Mouse (Mus musculus) A20 (cell line): ENCODE results near the gene Rnf208.

Experiments used
- DNase-seq: peaks from one replicate; pipeline ENCODE4 v3.0.0-alpha.2; 2011; ENCODE audit warnings: low read depth, low spot score

The Rnf208 gene

GRCm38 (mm10) chr2:25278928-25279882, 37.1 kb downstream of the Rnf208 start:
- peak; percentile 84 for DNase-seq

GRCm38 (mm10) chr2:25285551-25285950, 43.5 kb downstream of the Rnf208 start:
- no peak for DNase-seq

GRCm38 (mm10) chr2:25286314-25286713, 44.3 kb downstream of the Rnf208 start:
- no peak for DNase-seq

- no peak for DNase-seq
These were observed 45.0 kb downstream of the Rnf208 start for GRCm38 (mm10) chr2:25286837-25287636.

GRCm38 (mm10) chr2:25287927-25288649, 46.0 kb downstream of the Rnf208 start, which contains the start of gene Tmem210:
Gene Tmem210 (plus strand): TSS chr2:25288145.
- no peak for DNase-seq

- no peak for DNase-seq
These were observed 46.8 kb downstream of the Rnf208 start for GRCm38 (mm10) chr2:25288734-25289345.

GRCm38 (mm10) chr2:25289651-25290050, 47.6 kb downstream of the Rnf208 start, which contains the start of gene Lrrc26:
Gene Lrrc26 (plus strand): TSS chr2:25289915.
- DNase-seq, result no peak

- no peak for DNase-seq
These were observed 48.2 kb downstream of the Rnf208 start for GRCm38 (mm10) chr2:25290101-25290815.

GRCm38 (mm10) chr2:25290816-25291130, 48.7 kb downstream of the Rnf208 start:
- no peak for DNase-seq

- no peak for DNase-seq
These were observed 49.4 kb downstream of the Rnf208 start for GRCm38 (mm10) chr2:25291184-25292053.

GRCm38 (mm10) chr2:25292054-25292544, 50.0 kb downstream of the Rnf208 start:
- peak; percentile 20 for DNase-seq

- peak; percentile 64 for DNase-seq
These were observed 50.8 kb downstream of the Rnf208 start for GRCm38 (mm10) chr2:25292856-25293255.

- no peak for DNase-seq
These were observed 51.7 kb downstream of the Rnf208 start for GRCm38 (mm10) chr2:25293706-25294105.
